Mouse (Mus musculus) ovary, postnatal 36 days (tissue): ENCODE measurements around the gene Dennd1c.
A peak's percentile ranks its signal among the peaks of the same experiment; 100 is the strongest.

Source experiments
- DNase-seq: peaks from one replicate; pipeline ENCODE4 v3.0.0; 2022; ENCODE audit warnings: low spot score, mixed read lengths

The Dennd1c gene

GRCm38 (mm10) chr17:57078336-57078735, at the start of gene Dennd1c:
Dennd1c (minus strand) TSS chr17:57078514.
- no peak for DNase-seq

- no peak for DNase-seq
These were observed 47.7 kb upstream of the Dennd1c start for GRCm38 (mm10) chr17:57125853-57126622.

GRCm38 (mm10) chr17:57124792-57125191, 46.5 kb upstream of the Dennd1c start:
- DNase-seq: no peak

- DNase-seq: no peak
These were observed 45.1 kb upstream of the Dennd1c start for GRCm38 (mm10) chr17:57123192-57124118.

- DNase-seq: no peak
These were observed 43.5 kb upstream of the Dennd1c start for GRCm38 (mm10) chr17:57121856-57122255.

- peak; percentile 40 for DNase-seq
These were observed 40.4 kb upstream of the Dennd1c start for GRCm38 (mm10) chr17:57118524-57119349.

GRCm38 (mm10) chr17:57116801-57117200, 38.5 kb upstream of the Dennd1c start:
- DNase-seq: no peak

- DNase-seq: no peak
These were observed 34.6 kb upstream of the Dennd1c start for GRCm38 (mm10) chr17:57112768-57113474.

GRCm38 (mm10) chr17:57110005-57110404, 31.7 kb upstream of the Dennd1c start:
- no peak for DNase-seq

GRCm38 (mm10) chr17:57108666-57109171, 30.4 kb upstream of the Dennd1c start:
- DNase-seq: no peak

GRCm38 (mm10) chr17:57108040-57108665, 29.8 kb upstream of the Dennd1c start:
- no peak for DNase-seq

GRCm38 (mm10) chr17:57107064-57107463, 28.8 kb upstream of the Dennd1c start:
- no peak for DNase-seq

- DNase-seq: no peak
These were observed 27.7 kb upstream of the Dennd1c start for GRCm38 (mm10) chr17:57106035-57106368.

- peak; percentile 30 for DNase-seq
These were observed 27.1 kb upstream of the Dennd1c start, which contains the start of gene Tnfsf9 for GRCm38 (mm10) chr17:57105181-57106034. Tnfsf9 (plus strand) TSS chr17:57105325.

GRCm38 (mm10) chr17:57104496-57104895, 26.2 kb upstream of the Dennd1c start:
- DNase-seq: no peak

GRCm38 (mm10) chr17:57102276-57102675, 24.0 kb upstream of the Dennd1c start:
- DNase-seq: no peak

GRCm38 (mm10) chr17:57099629-57100325, 21.5 kb upstream of the Dennd1c start:
- no peak for DNase-seq

- no peak for DNase-seq
These were observed 20.0 kb upstream of the Dennd1c start for GRCm38 (mm10) chr17:57098321-57098720.

- peak; percentile 80 for DNase-seq
These were observed 18.3 kb upstream of the Dennd1c start for GRCm38 (mm10) chr17:57096623-57096920.
